Mouse (Mus musculus): Measurements from ENCODE around the gene Sc5d.

The Sc5d gene

GRCm38 (mm10) chr9:42264145-42264544, at the start of gene Sc5d:
Sc5d (minus strand) TSS chr9:42264256.
- DNase-seq (ENCODE audit: low spot score): peak; percentile 95

- DNase-seq (ENCODE audit: low spot score): no peak
Measured at GRCm38 (mm10) chr9:42311311-42311710, 47.3 kb upstream of the Sc5d start.

GRCm38 (mm10) chr9:42303894-42304293, 39.8 kb upstream of the Sc5d start:
- DNase-seq (ENCODE audit: low spot score): no peak

- DNase-seq (ENCODE audit: low spot score): no peak
Measured at GRCm38 (mm10) chr9:42301082-42301633, 37.1 kb upstream of the Sc5d start.

GRCm38 (mm10) chr9:42296297-42296922, 32.4 kb upstream of the Sc5d start:
- no peak for DNase-seq (ENCODE audit: low spot score)

- no peak for DNase-seq (ENCODE audit: low spot score)
Measured at GRCm38 (mm10) chr9:42294131-42294530, 30.1 kb upstream of the Sc5d start.

GRCm38 (mm10) chr9:42293596-42293995, 29.5 kb upstream of the Sc5d start:
- DNase-seq (ENCODE audit: low spot score): no peak

GRCm38 (mm10) chr9:42293051-42293450, 29.0 kb upstream of the Sc5d start:
- no peak for DNase-seq (ENCODE audit: low spot score)

- no peak for DNase-seq (ENCODE audit: low spot score)
Measured at GRCm38 (mm10) chr9:42279676-42280075, 15.6 kb upstream of the Sc5d start.

- DNase-seq (ENCODE audit: low spot score): no peak
Measured at GRCm38 (mm10) chr9:42278046-42278445, 14.0 kb upstream of the Sc5d start.

GRCm38 (mm10) chr9:42277606-42278005, 13.6 kb upstream of the Sc5d start:
- no peak for DNase-seq (ENCODE audit: low spot score)

- no peak for DNase-seq (ENCODE audit: low spot score)
Measured at GRCm38 (mm10) chr9:42277162-42277561, 13.1 kb upstream of the Sc5d start.

GRCm38 (mm10) chr9:42275761-42276145, 11.7 kb upstream of the Sc5d start:
- no peak for DNase-seq (ENCODE audit: low spot score)

- peak; percentile 44 for DNase-seq (ENCODE audit: low spot score)
Measured at GRCm38 (mm10) chr9:42275027-42275760, 11.1 kb upstream of the Sc5d start.

GRCm38 (mm10) chr9:42273682-42274296, 9.7 kb upstream of the Sc5d start:
- no peak for DNase-seq (ENCODE audit: low spot score)

- DNase-seq (ENCODE audit: low spot score): no peak
Measured at GRCm38 (mm10) chr9:42273174-42273573, 9.1 kb upstream of the Sc5d start.

- DNase-seq (ENCODE audit: low spot score): no peak
Measured at GRCm38 (mm10) chr9:42272690-42273089, 8.6 kb upstream of the Sc5d start.

GRCm38 (mm10) chr9:42271456-42271855, 7.4 kb upstream of the Sc5d start:
- DNase-seq (ENCODE audit: low spot score): no peak

- no peak for DNase-seq (ENCODE audit: low spot score)
Measured at GRCm38 (mm10) chr9:42270617-42271016, 6.6 kb upstream of the Sc5d start.

GRCm38 (mm10) chr9:42270081-42270480, 6.0 kb upstream of the Sc5d start:
- no peak for DNase-seq (ENCODE audit: low spot score)

- DNase-seq (ENCODE audit: low spot score): no peak
Measured at GRCm38 (mm10) chr9:42268371-42268770, 4.3 kb upstream of the Sc5d start.

GRCm38 (mm10) chr9:42265309-42265708, 1.3 kb upstream of the Sc5d start:
- DNase-seq (ENCODE audit: low spot score): no peak

- peak; percentile 38 for DNase-seq (ENCODE audit: low spot score)
Measured at GRCm38 (mm10) chr9:42263709-42264111, 346 bp downstream of the Sc5d start.
